Comparison of ENCODE assay signal across 10 mouse cellular contexts in the genomic region with DNA sequence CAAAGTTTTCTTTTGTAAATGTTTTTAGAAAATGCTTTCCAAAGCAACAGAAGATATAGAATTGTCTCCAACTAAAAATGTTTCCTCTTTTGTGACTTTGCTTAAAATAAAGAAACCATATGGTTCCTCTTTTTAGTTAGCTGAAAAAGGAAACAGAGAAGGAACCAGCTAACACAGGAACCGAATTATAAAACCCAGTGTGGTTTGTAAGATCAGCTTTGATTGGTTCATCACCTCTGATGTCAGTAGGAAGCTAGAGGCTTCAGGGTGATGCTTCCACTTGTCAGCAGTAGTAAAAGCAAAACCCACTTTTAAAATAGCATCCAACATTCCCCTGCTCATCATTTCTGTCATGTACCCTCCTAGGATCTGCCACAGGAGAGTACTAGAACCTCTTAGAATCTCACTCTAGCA. TPM values are rescaled to one million over a fixed set of nuclear protein-coding genes. Genes with fewer than 3 reads are reported as not detected.
DNase-seq lines count a peak whose midpoint lies in the region; ATAC-seq and TF ChIP-seq lines count a peak whose summit lies in the region.
"Had no signal": no experiment of that assay in that cellular context is flagged by ENCODE, and none has a peak within 500 bp of the region (broad histone marks: within the 10 kb centered on the region; RNA-seq: fewer than 3 reads in every experiment).

No protein-coding gene starts in this region.

- H3K4me2 ChIP-seq in forebrain, embryonic 13.5 days = no peak overlapping the region
- H3K4me2 ChIP-seq: hindbrain, embryonic 15.5 days; limb, embryonic 13.5 days had no signal

- peaks cover 16% of the 10 kb centered on the region for H3K36me3 ChIP-seq in thymus, adult 2 months (ENCODE audit: control insufficient read depth, insufficient read depth, low read length)
- H3K36me3 ChIP-seq in forebrain, embryonic 13.5 days (ENCODE audit: poor library complexity, severe bottlenecking) = 0 out of 2 replicates have a peak, but pooled peaks cover 5% of the 10 kb centered on the region
- H3K36me3 ChIP-seq: hindbrain, embryonic 15.5 days had no signal

- H3K27me3 ChIP-seq in thymus, adult 2 months (ENCODE audit: control insufficient read depth, insufficient read depth, low read length) = no peaks in the 10 kb centered on the region
- H3K27me3 ChIP-seq in forebrain, embryonic 13.5 days = no peaks in the 10 kb centered on the region
- H3K27me3 ChIP-seq: hindbrain, embryonic 15.5 days; limb, embryonic 13.5 days had no signal

- no peak for TF ChIP-seq CTCF in thymus, adult 2 months (IDR thresholded peaks at IDR 0.05; ENCODE audit: borderline replicate concordance, control insufficient read depth, extremely low read depth, insufficient read depth, low read length, poor library complexity)

- intact Hi-C loops in left cerebral cortex, postnatal 14 days (cut with DNase I) = no loop called here

- H3K4me3 ChIP-seq in thymus, adult 2 months (ENCODE audit: control insufficient read depth, insufficient read depth, low read length) = no peak overlapping the region
- no peak overlapping the region for H3K4me3 ChIP-seq in forebrain, embryonic 13.5 days
- H3K4me3 ChIP-seq: hindbrain, embryonic 15.5 days; limb, embryonic 13.5 days had no signal

- 0% methylated on average over 1 of the region's 1 CpGs for WGBS in thymus, adult 2 months
- 83% methylated on average over 1 of the region's 1 CpGs for WGBS in forebrain, embryonic 13.5 days

- H3K27ac ChIP-seq in thymus, adult 2 months (ENCODE audit: control insufficient read depth, insufficient read depth, low read length) = no peak overlapping the region
- H3K27ac ChIP-seq in forebrain, embryonic 13.5 days = no peak overlapping the region
- H3K27ac ChIP-seq: hindbrain, embryonic 15.5 days; limb, embryonic 13.5 days had no signal

- no peaks in the 10 kb centered on the region for H3K9me3 ChIP-seq in forebrain, embryonic 13.5 days (replicated peaks)
- H3K9me3 ChIP-seq: hindbrain, embryonic 15.5 days; limb, embryonic 13.5 days had no signal

- ATAC-seq in forebrain, embryonic 13.5 days = no peak

- H3K9ac ChIP-seq in forebrain, embryonic 13.5 days = no peak overlapping the region
- H3K9ac ChIP-seq: hindbrain, embryonic 15.5 days; limb, embryonic 13.5 days had no signal

- peak; percentile 31 for DNase-seq in kidney, adult 9 months
- no peak for DNase-seq in kidney, adult 8-10 months
- peak; percentile 36 for DNase-seq in thymus, adult 2 months
- no peak for DNase-seq in thymus, postnatal 36 days
- DNase-seq in left cerebral cortex, postnatal 14 days (ENCODE audit: low spot score in 2 of 2) = peak; percentile 54 to 89
- no peak for DNase-seq in ovary, postnatal 10 days (ENCODE audit: low spot score)
- no peak for DNase-seq in adrenal gland, adult 18-20 months (ENCODE audit: low spot score in 2 of 2)

- no peak for TF ChIP-seq POLR2A in thymus, adult 2 months (IDR thresholded peaks at IDR 0.05; ENCODE audit: control insufficient read depth, extremely low read depth, insufficient read depth, low read length, poor library complexity)

- H3K4me1 ChIP-seq in thymus, adult 2 months (replicated peaks; ENCODE audit: control insufficient read depth, insufficient read depth, low read length) = peaks cover 14% of the 10 kb centered on the region
- H3K4me1 ChIP-seq in forebrain, embryonic 13.5 days = no peaks in the 10 kb centered on the region
- H3K4me1 ChIP-seq: hindbrain, embryonic 15.5 days; limb, embryonic 13.5 days had no signal

RNA-seq across cellular contexts. Expression of gene Evi2b, which starts 3.7 kb away (rescaled TPM):
- 77.3 and 95.6 TPM in 2 replicates for polyA plus RNA-seq in thymus, adult 2 months (2012; rRNA removed)
- under 1 TPM; 0.35 to 0.36 TPM for total RNA-seq in left cerebral cortex, postnatal 14 days (2021)
- 1 to 10 TPM in 1 of 2 experiments, under 1 TPM in 1; 0.99 to 2.3 TPM for total RNA-seq in adrenal gland, adult 18-20 months (2021)
- polyA plus RNA-seq in forebrain, embryonic 13.5 days (2015; fragmentation: Nextera tagmentation; extraction: Ambion mirVana) = 0.18 TPM in 1 of 2 replicates, not detected in the other
- polyA plus RNA-seq: hindbrain, embryonic 15.5 days had no signal

RNA-seq across cellular contexts. Expression of gene Evi2, which starts 10.5 kb away (rescaled TPM):
- 3.5 and 3.6 TPM in 2 replicates for polyA plus RNA-seq in thymus, adult 2 months (2012; rRNA removed)
- under 1 TPM in 1 of 2 experiments, not detected in 1; 0.13 TPM for total RNA-seq in left cerebral cortex, postnatal 14 days (2021)
- total RNA-seq in adrenal gland, adult 18-20 months (2021) = under 1 TPM; 0.10 to 0.23 TPM
- polyA plus RNA-seq in forebrain, embryonic 13.5 days (2015; fragmentation: Nextera tagmentation; extraction: Ambion mirVana) = 0.75 and 0.89 TPM in 2 replicates

RNA-seq across cellular contexts. Expression of gene Evi2a, which starts 10.5 kb away (rescaled TPM):
- polyA plus RNA-seq in thymus, adult 2 months (2012; rRNA removed) = 12.8 and 16.9 TPM in 2 replicates
- 10 to 100 TPM in 1 of 2 experiments, 1 to 10 TPM in 1; 5.5 to 10.2 TPM for total RNA-seq in left cerebral cortex, postnatal 14 days (2021)
- total RNA-seq in adrenal gland, adult 18-20 months (2021) = 1 to 10 TPM; 2.9 to 3.3 TPM
- 2.6 and 2.7 TPM in 2 replicates for polyA plus RNA-seq in forebrain, embryonic 13.5 days (2015; fragmentation: Nextera tagmentation; extraction: Ambion mirVana)

RNA-seq across cellular contexts. Expression of gene Omg, which starts 16.0 kb away (rescaled TPM):
- polyA plus RNA-seq in thymus, adult 2 months (2012; rRNA removed) = 0.05 and 0.23 TPM in 2 replicates
- total RNA-seq in left cerebral cortex, postnatal 14 days (2021) = 100 to 1,000 TPM; 105 to 116 TPM
- 1 to 10 TPM; 5.2 to 7.5 TPM for total RNA-seq in adrenal gland, adult 18-20 months (2021)
- 1.1 and 1.5 TPM in 2 replicates for polyA plus RNA-seq in forebrain, embryonic 13.5 days (2015; fragmentation: Nextera tagmentation; extraction: Ambion mirVana)

Comparison
In these comparisons a context has a peak if more than half of its experiments do, and no peak if none do; other contexts are left out.
1. DNase-seq: peak in kidney, adult 9 months (single experiment), thymus, adult 2 months (single experiment) and left cerebral cortex, postnatal 14 days (2 of 2); none in kidney, adult 8-10 months (0 of 2), thymus, postnatal 36 days (0 of 2), ovary, postnatal 10 days (single experiment) and adrenal gland, adult 18-20 months (0 of 2).